Mouse (Mus musculus) myocyte (in vitro differentiated cells): ENCODE measurements at regions not wholly inside any gene's neighbourhood (a gene's known extent, or its start where the extent isn't known, plus 50 kb on each side); places are given as distances from the start of the nearest gene placed in this dataset.

Experiments used
- E2F4 ChIP-seq: IDR thresholded peaks from one replicate; pipeline ENCODE4 v1.6.1; 2011; ENCODE audit warnings: mild to moderate bottlenecking, control low read depth, moderate library complexity; ENCODE audit not compliant: insufficient read depth
- MAX ChIP-seq: IDR thresholded peaks from one replicate; pipeline ENCODE4 v1.6.1; 2011; ENCODE audit warnings: low read depth, mild to moderate bottlenecking, control low read depth
- MYOG ChIP-seq, 3 experiments: IDR thresholded peaks; one replicate each; pipeline ENCODE4 v1.6.1; 2011; ENCODE audit warnings: control low read depth in 2 of 3, low read depth in 2 of 3, mild to moderate bottlenecking in 2 of 3; ENCODE audit not compliant: insufficient read length in 2 of 3, control insufficient read depth in 1 of 3, insufficient read depth in 1 of 3
- POLR2A ChIP-seq: IDR thresholded peaks from one replicate; pipeline ENCODE4 v1.6.1; 2011; ENCODE audit warnings: low read depth, mild to moderate bottlenecking, control low read depth, moderate library complexity; ENCODE audit not compliant: insufficient read length
- POLR2AphosphoS2 ChIP-seq: IDR thresholded peaks from one replicate; pipeline ENCODE4 v1.6.1; 2011; ENCODE audit warnings: low read depth, control low read depth; ENCODE audit not compliant: insufficient read length

DNA sequence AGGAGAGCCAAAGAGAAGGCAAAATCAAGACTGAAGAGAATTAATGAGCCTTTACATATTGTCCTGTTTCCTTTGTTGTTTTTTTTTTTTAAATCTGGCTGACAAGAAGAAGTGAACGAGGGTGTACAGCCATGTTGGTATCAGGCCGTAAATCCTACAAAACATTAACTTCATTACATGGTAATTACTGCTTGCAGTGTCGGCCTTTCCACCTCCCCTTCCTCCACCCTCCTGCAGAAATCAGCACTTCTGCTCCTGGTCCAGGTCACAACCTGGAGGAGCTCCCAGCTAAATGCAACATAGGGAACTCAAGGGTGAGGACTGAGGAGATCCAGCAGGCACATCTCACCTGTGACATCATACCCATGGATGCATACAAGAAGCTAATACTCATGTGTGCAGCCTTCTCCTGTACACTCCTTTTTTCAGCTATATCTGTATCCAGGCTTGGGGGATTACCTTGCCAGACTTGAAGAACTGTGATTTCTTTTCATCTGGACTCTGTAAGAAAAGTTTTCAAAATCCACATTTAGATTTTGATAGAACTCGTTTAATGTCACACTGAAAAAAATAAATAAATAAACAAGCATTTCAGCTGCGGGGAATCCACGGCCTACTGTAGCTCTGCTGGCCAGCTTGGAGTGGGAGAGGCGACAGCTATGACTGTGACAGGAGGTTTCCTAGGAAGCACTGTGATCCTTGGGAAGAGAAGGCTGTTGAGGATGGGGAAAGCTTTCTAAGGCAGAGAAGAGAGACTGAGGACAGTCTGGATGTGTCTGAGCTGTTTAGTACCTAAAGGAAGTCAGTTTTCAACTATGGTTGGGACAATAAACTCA is 247.2 kb upstream of the Irx1 start:
- TF ChIP-seq POLR2AphosphoS2 (no peak), POLR2A (no peak), MAX (no peak), MYOG (IDR thresholded peaks at IDR 0.05; ENCODE audit: control insufficient read depth in 1 of 3, insufficient read depth in 1 of 3, insufficient read length in 2 of 3, low read depth in 2 of 3) (no peak), E2F4 (no peak)
